Mouse (Mus musculus): ENCODE measurements at regions not wholly inside any gene's neighbourhood (a gene's known extent, or its start where the extent isn't known, plus 50 kb on each side); places are given as distances from the start of the nearest gene placed in this dataset.

- no peak for DNase-seq (ENCODE audit: low spot score)
These were observed 80.8 kb upstream of the Dnajc24 start for GRCm38 (mm10) chr2:106083801-106084800.

DNA sequence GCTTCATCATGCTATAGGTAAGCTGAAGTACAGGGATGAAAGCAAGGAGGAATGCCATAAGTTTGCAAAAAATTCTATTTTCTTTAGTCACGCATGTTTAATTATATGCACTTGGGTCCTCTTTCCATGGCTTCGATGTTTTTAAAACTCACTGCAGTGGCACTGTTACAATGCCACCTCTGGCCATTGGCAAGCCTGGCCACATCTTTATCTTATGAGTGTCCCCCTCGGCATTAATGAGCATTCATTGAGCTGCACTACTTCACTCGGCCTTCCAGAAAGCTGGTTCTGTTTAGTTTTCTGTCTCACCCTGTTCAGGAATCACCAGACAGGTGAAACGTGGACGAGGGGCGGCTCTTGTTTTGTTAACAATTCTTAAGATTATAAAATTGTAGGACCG, 79.7 kb upstream of the Dnajc24 start:
- no peak for DNase-seq (ENCODE audit: low spot score)

DNA sequence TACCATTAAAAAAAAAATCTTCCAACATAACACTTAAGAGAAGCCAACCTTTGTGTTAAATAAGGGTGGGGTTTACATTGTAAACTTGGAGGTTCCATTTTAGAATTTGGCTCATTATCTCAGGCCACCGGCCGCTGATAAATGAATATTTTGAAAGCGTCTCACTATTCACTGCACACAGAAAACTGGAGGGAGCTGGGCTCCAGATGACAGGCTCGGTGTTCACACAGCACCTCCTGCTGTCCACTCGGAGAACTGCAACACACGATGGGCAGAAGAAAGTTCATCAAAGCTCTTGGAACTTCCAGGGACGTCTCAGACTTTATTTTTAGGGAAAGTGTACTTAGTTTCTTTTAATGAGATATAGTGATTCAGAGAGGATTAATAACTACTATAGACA, 78.6 kb upstream of the Dnajc24 start:
- peak; percentile 62 for DNase-seq (ENCODE audit: low spot score)

DNA sequence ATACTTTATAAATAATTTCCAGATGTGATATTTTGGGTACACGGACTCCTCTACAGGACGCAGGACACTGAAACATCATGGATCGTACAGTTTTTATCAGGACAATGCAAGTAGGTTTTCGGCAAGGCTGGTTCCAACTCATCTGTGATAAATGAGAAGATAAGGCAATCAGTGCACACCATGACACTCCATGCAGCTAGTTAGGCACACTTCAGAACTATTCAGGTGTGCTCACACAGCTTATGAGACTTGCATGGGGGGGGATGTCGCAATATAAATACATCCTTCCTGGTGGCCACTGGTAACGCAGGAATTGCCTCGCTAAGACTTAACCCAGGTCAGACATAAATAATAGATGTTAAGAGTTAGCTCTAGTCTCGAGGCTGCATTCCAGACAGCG, 77.3 kb upstream of the Dnajc24 start:
- no peak for DNase-seq (ENCODE audit: low spot score)

- no peak for DNase-seq (ENCODE audit: low spot score)
These were observed 75.2 kb upstream of the Dnajc24 start for GRCm38 (mm10) chr2:106078591-106078990.

DNA sequence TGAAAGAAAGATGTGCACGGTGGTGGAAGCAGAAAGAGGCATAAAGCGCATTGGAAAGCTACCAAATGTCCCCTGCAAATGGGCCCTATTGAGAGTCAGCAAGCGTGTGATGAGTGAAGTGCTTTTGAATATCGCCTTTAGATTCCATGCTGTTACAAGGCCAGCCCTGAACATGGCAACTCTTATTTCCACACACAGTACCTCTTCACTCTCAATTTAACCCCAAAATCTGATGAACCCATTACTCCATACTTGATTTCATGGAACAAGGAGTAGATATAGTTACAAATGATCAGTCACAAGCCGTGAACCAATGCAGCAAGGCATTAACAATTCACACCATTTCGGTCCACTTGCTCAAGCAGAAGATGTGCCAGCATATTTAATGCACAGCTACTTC, 71.1 kb upstream of the Dnajc24 start:
- DNase-seq (ENCODE audit: low spot score) = no peak

DNA sequence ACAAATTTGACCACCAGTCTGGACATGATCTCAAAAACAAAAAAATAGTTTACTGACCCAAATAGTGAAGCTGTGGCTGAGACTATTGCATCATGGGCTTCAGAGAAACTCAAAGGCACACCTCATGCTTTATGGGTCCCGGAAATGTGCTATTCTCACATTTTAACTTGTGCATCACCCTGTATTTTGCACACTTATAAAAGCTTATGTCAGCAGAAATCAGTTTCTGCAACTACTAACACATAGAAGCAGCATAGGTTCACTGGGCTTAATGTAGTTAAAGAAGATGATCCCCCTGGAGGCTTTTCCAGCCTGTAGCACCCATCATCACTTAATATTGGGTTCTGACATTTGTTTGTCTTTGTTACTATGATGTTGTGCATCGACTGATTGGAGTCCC, 61.0 kb upstream of the Dnajc24 start:
- DNase-seq (ENCODE audit: low spot score) = no peak
